Mouse (Mus musculus): Measurements from ENCODE around the gene Taok3. TPM values are rescaled to one million over a fixed set of nuclear protein-coding genes. Genes with fewer than 3 reads are reported as not detected.

Gene Taok3
- total RNA-seq (2022) = 10 to 100 TPM; 49.5 to 55.4 (median 52.4) TPM

DNA sequence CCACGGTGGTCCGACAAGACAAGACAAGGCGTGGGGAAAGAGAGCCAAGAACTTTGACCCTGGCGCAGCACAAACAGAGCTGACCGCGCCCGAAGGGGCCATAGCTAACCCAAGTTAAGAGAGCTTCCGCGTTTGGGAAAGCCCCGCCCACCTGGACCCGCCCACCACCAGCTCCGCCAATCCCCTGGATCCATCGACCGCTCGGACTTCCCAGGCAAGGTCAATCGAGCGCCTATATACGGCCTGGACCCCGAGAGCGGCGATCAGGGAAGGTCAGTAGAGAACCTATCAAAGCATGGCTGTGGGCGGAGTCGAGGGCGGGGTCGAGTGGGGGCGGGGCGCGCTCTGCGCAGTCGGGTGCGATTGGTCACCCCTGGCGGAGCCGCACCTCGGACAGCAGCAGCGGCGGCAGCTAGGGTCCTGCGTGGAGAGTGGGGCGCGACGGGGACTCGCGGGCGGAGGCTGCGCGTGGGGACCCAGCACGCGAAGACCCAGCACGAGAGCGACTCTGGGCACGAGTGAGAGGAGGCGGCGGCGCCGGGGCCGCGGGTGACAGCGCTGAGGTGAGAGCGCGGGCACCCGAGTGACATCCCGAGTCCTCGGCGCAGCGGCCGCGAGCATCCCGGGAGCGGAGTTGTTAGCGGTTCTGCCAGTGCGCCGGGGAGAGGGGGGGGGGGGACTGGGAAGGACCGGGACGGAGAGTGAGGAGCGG is at the start of gene Taok3:
Gene Taok3 (plus strand): TSS at position 353 of the 712 bp plus-strand sequence.
- DNase-seq (ENCODE audit: low spot score in 2 of 2) = peak; percentile 98

DNA sequence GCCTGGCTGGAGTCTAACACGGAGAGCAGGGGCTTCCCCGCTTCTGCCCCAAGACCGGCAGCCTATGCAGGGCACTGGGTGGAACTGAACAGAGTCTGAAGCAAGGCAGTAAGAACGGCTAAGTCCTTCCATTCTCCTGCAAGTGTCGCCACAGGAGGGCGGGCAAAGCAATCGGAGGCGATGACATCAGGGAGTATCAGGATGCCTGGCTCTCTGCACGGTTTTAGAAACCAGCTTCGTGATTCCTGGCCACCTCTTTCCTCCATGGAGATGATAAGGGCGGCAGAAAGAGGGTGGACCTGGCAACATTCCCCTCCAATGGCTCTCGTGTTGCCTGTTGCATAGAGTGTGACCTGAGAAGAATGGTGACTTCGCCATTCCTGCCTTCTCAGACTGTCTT is 32.2 kb upstream of the Taok3 start:
- DNase-seq (ENCODE audit: low spot score in 2 of 2) = no peak

- DNase-seq (ENCODE audit: low spot score in 2 of 2) = no peak
Observed at GRCm38 (mm10) chr5:117089147-117089546, 30.8 kb upstream of the Taok3 start.

DNA sequence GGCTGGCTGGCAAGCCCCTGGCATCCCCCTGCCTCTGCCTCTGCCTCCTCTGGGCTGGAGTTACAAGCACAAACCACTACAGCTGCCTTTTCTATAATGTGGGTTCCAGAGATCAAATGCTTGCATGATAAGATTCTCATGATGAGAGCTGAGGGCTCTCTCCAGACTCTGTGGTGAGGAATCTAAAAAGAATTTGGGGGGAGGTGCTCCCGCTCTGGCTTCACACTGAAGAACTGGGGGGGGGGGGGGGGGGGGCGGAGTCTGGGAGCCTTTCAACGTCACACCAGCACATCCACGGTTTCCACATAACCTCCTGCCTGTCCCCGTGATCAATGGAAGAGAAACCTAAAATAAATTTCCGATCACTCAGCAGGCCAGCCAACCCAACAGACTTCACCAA is 30.1 kb upstream of the Taok3 start:
- DNase-seq (ENCODE audit: low spot score in 2 of 2) = no peak

GRCm38 (mm10) chr5:117094431-117094830 is 25.5 kb upstream of the Taok3 start:
- no peak for DNase-seq (ENCODE audit: low spot score in 2 of 2)

GRCm38 (mm10) chr5:117096716-117097115 is 23.2 kb upstream of the Taok3 start:
- no peak for DNase-seq (ENCODE audit: low spot score in 2 of 2)

DNA sequence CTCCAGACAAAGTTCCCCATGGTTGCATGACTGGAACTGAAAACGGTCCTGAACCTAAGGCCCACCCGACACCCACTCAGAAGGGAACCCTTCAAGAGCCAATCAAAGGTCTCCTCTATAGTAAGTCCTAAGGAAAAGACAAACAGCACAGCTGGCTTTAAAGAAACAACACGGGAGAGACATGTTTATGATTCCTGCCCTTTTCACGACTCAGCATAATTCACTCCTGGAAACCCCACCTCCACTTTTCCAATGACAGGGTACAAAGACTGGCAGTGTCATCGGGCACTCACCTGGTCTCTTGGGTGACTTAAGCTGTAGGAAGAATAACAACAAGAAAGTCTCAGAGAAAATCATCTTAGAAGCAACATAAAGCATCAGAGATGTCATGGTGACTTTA is 20.9 kb upstream of the Taok3 start:
- DNase-seq (ENCODE audit: low spot score in 2 of 2) = no peak

GRCm38 (mm10) chr5:117099742-117100141 is 20.2 kb upstream of the Taok3 start:
- no peak for DNase-seq (ENCODE audit: low spot score in 2 of 2)

- no peak for DNase-seq (ENCODE audit: low spot score in 2 of 2)
Observed at GRCm38 (mm10) chr5:117103194-117103929, 16.6 kb upstream of the Taok3 start.

DNA sequence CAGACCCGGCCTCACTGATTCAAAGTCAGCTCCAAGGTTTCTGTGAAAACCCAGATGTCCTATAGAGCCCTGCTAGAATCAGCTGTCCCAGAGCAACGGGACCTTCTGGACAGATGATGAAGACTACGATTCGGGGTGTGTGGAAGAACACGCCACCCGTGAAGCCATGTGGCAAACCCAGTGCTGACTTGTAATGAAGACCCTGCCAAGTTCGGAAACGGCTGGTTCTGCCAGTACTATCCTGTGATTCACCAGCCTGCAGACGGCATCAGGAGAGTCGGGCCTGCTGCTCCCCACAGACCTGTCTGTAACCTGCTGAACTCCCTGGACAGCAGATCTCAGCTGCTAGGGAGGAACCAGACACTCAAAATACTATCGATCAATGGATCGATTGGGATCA is 15.6 kb upstream of the Taok3 start:
- no peak for DNase-seq (ENCODE audit: low spot score in 2 of 2)

DNA sequence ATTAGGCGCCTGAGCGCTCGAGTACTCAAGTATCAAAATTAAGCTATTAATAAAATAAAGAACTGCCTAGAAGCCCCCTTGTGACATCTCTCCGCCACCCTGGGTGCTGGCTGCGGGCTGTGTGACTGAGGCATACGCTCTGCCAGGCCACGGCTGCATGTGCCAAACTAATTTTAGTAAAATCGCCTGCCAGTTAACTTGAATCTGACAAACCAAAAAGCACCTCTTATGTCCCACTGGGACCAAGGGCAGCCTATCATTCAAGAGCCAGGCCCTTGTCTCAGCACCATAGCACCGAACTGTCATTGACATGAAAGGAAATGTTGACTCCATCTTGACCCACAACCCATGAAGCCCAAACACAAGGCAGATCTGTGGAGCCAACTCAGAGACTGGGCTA is 14.2 kb upstream of the Taok3 start:
- no peak for DNase-seq (ENCODE audit: low spot score in 2 of 2)

DNA sequence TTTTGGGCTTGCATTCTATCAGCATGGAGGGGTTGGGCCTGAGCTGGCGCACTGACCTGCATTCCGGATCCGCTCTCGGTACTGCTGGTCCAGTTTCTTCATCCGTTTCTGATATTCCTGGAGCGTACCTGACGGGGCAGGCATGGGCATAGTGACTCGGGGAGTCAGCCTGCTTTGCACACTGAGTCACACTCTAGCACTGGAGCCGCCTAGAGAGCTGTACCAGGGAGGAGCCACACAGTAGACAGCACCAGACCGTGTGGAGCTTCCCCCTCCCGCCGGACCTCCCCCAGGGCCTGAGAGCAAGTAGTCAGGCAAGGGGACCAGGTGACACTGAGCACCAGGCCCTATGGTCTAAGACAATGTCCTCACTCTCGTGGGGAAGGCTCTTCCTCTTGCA is 11.6 kb upstream of the Taok3 start:
- DNase-seq (ENCODE audit: low spot score in 2 of 2) = no peak

DNA sequence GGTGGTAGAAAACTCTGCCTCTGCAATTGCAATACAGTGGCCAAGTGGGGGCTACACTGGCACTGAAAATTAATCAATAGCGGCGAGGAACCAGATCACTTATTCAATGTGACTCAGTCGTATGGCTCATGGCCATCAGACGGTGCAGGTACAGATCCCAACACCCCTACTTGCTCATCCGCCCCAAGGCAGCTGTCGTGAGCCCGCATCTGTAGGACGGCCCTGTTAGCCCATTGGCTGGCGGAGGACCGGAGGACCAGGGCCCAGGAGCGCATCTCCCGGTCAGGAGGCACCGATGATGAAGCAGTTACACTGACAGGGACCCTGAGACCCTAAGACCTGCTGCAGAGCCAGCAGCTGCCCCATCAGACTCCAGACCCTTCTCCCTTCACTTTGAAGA is 11.2 kb upstream of the Taok3 start:
- no peak for DNase-seq (ENCODE audit: low spot score in 2 of 2)

DNA sequence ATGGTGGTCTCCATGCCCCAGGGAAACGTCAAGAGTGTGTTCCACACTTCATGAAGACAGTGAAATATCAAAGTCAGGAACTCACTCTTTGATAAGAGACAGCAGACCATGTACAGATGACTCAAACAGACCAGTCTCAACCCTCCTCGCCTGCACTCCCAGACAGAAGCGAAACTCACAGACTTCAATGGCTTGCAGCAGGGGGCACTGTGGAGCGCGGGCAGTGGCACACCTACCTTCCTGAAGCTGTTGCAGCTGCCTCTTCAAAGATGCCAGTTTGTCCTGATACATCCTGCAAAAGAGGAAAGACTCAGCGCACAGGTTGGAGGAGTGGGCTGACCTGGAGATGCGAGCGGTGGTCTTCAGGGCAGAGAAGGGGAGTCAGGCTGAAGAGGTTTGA is 10.4 kb upstream of the Taok3 start:
- DNase-seq (ENCODE audit: low spot score in 2 of 2) = no peak

DNA sequence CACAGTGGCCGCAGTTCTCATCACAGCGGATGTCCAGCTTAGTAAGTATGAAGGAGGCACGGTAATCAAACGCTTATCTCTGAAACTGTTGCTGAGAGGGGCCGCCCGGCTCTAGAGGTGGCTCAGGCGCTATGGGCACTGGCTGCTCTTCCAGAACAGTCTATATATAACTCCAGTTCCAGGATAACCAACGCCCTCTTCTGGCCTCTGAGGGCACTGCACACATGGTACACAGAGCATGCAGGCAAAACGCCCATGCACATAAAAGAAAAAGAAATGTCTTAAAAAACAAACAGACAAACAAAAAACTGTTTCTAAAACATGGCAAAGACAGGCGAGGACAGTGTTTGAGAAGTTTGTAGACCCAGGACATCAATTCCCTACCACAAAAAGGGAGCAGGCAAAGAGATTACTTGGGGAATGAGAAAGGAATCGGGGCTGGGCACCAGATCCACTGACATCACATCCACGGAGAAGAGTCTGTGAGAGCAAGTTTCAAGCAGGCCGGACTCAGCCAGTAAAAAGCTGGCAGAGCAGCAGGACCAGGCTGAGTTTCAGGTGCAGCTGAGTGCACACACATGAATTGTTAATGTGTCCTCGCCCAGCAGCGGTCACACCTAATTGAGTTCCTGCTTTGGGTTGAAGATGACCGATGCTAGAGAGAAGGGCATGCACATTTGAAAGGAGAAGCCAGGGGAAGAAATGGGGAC is 8.7 kb upstream of the Taok3 start:
- no peak for DNase-seq (ENCODE audit: low spot score in 2 of 2)

DNA sequence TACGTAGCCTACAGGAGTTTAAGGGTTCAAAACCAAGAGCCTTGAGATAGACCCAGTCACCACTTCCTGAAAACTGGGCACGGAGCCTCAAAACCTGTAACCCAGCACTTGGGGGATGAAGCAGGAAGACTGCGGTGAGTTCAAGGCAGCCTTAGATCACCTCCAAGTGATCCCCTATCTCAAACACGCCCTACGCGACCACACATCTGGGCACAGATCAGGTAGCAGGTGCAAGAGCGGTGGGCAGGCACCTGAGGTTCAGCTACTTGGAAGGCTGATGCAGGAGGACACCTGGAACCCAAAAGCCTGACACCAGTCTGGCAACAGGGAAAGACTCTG is 8.2 kb upstream of the Taok3 start:
- no peak for DNase-seq (ENCODE audit: low spot score in 2 of 2)

GRCm38 (mm10) chr5:117113330-117113729 is 6.6 kb upstream of the Taok3 start:
- DNase-seq (ENCODE audit: low spot score in 2 of 2) = no peak

- no peak for DNase-seq (ENCODE audit: low spot score in 2 of 2)
Observed at GRCm38 (mm10) chr5:117114581-117115192, 5.2 kb upstream of the Taok3 start.

DNA sequence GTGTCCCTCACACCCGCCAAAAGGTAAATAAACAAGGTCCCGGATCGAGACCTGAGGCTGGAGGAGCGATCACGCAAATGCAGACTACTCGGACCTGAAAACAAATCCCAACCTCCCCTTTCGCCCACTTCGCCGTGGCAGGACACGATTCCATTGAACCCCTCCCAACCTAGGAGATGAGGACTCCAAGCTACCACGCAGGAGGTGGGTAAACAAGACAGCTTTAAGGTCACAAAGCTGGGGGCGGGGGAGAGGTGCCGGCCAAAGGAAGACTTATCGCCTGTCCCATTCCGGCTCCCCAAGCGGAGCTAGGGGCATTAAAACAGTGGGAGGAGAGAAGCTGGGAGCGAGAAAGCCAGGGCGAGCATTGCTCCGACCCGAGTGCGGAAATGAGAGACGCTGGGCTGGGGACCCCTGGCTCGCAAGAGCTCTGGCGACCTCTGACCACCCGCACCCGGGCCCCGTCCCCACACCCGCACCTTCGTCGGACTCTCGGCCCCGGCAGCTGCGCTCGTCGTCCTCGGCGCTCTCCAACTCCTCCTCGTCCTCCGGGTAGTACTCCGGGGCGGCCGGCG is 4.6 kb upstream of the Taok3 start:
- DNase-seq (ENCODE audit: low spot score in 2 of 2) = peak; percentile 21 to 36

GRCm38 (mm10) chr5:117115836-117116366 is 4.0 kb upstream of the Taok3 start, which contains the start of gene Suds3:
Gene Suds3 (minus strand): TSS chr5:117116113.
- peak; percentile 89 to 100 for DNase-seq (ENCODE audit: low spot score in 2 of 2)

DNA sequence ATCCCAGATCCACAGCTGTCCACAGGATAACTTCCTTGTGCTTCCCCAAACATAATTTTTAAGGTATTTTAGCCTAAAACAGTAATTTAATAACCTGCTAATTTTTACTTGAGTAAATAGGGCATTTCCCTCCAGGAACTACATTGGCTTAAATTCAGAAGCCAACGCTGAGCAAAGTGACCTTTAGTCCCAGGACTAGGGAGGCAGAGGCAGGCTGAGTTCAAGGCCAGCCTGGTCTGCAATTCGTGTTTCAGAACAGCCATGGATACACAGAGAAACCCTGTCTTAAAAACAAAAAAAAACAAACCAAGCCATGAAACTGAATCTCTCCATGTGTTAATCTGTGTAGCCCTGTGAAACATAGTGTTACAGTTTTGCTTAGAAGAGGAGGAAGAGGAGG is 3.3 kb upstream of the Taok3 start:
- no peak for DNase-seq (ENCODE audit: low spot score in 2 of 2)
